Mouse (Mus musculus): ENCODE measurements around the gene Gm15080. TPM values are rescaled to one million over a fixed set of nuclear protein-coding genes. Genes with fewer than 3 reads are reported as not detected.
"Not testable (repeated sequence)": the region's sequence is repeated elsewhere in the genome, so short reads cannot be mapped to it uniquely, and the experiment has no call there.

The Gm15080 gene
- polyA plus RNA-seq (2012; fragmentation: generic; extraction: Trizol) = not detected

GRCm38 (mm10) chrX:147992693-147993092, at the start of gene Gm15080:
Gene Gm15080 (plus strand): TSS chrX:147992993.
- not testable (repeated sequence) for H3K4me2 ChIP-seq (ENCODE audit: low read depth); H3K4me3 ChIP-seq; H3ac ChIP-seq (ENCODE audit: control insufficient read depth, insufficient read length); H3K27me3 ChIP-seq (ENCODE audit: control insufficient read depth, insufficient read depth, insufficient read length); H3K36me3 ChIP-seq (ENCODE audit: control insufficient read depth, insufficient read depth); H3K79me2 ChIP-seq (ENCODE audit: control insufficient read depth, insufficient read depth)

Other genes starting within 250 kb of the Gm15080 start
- gene Gm15128, start 227.0 kb upstream of the Gm15080 start, polyA plus RNA-seq (2012; fragmentation: generic; extraction: Trizol) = 0.32 TPM
- gene Gm15107, start 187.7 kb downstream of the Gm15080 start, polyA plus RNA-seq (2012; fragmentation: generic; extraction: Trizol) = not detected

All from myocyte (in vitro differentiated cells).